Mouse (Mus musculus): ENCODE data around the gene Ptprc.

Ptprc gene

DNA sequence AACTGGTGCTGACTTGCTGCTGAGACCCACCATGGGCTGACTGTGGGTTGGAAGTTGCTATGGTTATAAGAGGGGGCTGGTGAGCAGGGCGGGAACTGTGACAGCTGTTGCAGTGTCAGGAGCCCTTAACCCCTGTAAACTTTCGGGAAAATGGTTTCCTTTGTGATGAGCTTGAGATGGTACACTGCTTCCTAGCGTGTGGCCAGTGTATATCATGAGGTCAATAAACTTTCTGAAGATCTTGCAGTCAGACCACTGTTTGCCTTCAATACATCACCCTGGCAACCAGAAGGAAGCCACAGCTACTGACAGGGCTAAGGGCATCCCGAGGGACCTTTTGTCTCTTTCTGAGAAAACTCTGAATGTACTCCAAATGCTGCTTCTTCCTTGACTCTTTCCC lies 145.9 kb downstream of the Ptprc start:
- DNase-seq, result no peak

DNA sequence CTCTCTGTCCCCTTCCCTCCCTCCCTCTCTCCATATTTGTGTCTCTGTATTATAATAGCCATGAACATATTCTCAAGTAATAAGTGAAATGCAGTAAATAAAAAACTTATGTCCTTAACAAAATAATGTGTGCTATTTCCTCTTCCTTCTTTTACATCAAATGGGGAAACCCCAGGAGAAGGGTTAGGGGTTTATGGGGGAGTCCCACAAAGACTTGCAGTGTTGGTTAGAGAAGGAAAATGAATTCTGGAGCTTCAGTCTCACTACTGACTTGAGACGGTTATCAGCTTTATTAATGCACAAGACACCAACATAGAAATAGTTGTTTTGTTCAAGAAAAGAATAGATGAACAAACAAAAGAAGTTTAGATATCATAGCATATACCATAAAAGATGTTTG lies 150.2 kb downstream of the Ptprc start:
- no peak for DNase-seq

DNA sequence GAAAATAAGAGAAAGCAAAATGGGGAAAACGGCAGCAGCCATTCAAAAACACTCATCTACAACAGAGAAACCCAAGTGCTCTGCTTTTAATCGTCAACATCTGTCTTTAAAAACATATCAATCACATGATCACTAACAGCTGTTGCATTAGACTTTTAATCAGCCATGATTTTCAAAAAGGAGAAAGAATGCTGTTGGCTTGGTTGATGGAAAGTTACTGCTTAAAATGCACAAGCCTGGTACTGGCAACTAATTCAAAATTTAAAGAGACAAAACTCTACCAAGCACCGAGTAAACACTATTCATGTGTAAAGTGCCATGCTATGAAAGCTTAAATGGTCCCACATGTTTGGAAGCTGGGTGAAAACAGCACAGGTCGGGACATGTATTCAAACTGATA lies 151.9 kb downstream of the Ptprc start:
- no peak for DNase-seq

DNA sequence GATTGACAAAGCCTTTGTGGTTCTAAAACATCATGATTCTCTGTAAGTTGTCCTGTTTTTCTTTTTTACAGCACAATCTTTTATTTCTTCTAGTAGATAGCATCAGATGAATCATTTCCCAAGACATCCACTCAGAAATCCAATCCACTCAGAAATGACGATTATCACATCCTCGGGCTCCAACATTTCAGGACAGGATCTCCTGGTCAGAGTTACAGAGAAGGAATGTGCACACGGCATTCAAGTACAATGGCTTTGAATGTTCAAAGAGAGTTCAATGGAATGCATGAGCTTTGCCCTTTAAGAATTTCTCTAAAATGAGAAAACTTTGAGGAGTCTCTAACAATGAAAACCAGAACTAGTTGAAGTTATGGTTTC lies 152.6 kb downstream of the Ptprc start:
- DNase-seq, result no peak

DNA sequence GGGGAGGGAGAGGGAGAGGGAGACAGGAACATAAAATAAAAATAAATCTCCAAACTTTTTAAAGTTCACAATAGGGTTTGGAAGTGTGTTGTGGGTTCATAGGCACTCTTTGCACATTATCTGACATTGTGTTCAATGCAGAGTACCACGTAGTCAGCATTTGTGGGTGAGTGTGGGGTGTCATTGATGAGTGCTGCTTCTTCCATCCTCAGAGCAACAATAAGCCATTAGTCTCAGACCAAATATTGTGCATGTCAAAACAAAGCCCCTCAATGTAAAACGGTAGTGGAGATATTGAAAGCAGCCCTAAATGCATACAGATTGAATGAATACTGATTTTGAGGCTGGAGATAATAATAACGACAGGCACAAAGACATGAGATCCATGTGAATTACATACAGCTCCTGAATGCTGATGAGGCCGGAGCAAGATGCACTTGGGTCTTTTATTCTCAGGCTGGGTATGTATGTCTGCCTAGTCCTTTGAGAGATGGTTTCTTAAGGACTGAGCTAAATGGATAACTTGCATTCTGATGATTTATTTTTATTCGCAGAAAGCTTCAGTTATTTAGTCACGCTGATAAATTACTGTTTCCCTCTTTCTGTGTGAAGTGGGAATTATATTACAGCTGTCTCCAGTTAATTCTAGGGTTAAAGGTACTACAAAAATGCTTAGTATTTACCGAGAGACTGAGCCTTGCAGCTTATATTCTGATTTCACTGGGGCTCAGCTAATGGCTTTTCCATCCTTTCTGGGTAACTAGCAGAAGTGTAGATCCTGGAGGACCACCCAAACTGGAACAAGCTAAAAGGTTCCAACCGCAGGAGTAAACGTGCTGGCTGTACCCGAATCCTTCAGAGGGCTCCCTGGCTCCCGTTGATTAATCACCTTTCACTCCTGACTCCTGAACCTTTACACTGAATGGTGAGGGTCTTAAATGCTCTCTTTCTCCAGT lies 153.3 kb downstream of the Ptprc start:
- no peak for DNase-seq

Data from thymus, postnatal 25 days (tissue).